Mouse (Mus musculus): ENCODE results near the gene Gm21762. TPM values are rescaled to one million over a fixed set of nuclear protein-coding genes. Genes with fewer than 3 reads are reported as not detected.
"Not testable (repeated sequence)": the region's sequence is repeated elsewhere in the genome, so short reads cannot be mapped to it uniquely, and the experiment has no call there.

Gene Gm21762
- 5.0 and 7.0 TPM in 2 replicates for polyA plus RNA-seq (2012; rRNA removed)

DNA sequence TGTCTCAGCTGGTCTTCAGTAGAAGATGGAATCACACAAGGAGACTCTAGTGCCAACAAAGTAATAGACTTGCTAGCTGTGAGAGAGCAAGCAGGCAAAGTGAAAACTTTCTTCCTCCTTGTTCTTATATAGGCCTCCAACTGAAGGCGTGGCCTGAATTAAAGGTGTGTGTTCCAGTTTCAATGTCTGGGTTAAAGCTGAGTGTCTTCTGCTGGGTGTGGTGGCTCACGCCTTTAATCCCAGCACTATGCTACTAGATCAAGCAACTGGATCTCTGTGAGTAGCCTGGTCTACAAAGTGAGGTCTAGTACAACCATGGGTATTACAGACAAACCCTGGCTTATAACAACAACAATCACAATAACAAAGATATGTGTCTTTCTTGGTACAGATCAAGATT is at the start of gene Gm21762:
Gene Gm21762 (minus strand): TSS at position 101 of the 400 bp plus-strand sequence.
- H3K27me3 ChIP-seq (ENCODE audit: control insufficient read depth, insufficient read depth, low read length); H3K36me3 ChIP-seq (ENCODE audit: control insufficient read depth, insufficient read depth, low read length); H3K4me1 ChIP-seq (ENCODE audit: control insufficient read depth, insufficient read depth, insufficient read length); H3K4me3 ChIP-seq (ENCODE audit: extremely low read depth, insufficient read depth, insufficient read length); DNase-seq (ENCODE audit: low read depth in 1 of 2, low spot score in 2 of 2); H3K27ac ChIP-seq (ENCODE audit: insufficient read depth, low read length): not testable (repeated sequence)
- no CpG with 5 or more reads among the region's 2 CpGs for whole genome bisulfite sequencing

DNA sequence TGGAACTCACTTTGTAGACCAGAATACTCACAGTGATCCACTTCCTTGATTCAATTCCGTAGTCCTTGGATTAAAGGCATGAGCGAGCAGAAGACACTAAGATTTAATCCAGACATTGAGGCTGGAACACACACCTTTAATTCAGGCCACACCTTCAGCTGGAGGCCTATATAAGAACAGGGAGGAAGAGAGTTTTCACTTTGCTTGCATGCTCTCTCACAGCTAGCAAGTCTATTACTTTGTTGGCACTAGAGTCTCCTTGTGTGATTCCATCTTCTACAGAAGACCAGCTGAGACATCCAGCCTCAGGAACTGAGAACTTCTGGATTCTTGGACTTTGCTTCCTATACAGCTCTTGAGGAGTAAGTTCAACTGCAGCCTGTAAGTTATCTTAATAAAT is 47.1 kb upstream of the Gm21762 start, which contains the start of gene AF067061:
Gene AF067061 (plus strand): TSS at position 245 of the 400 bp plus-strand sequence.
- not testable (repeated sequence) for H3K4me1 ChIP-seq (ENCODE audit: control insufficient read depth, insufficient read depth, insufficient read length); H3K36me3 ChIP-seq (ENCODE audit: control insufficient read depth, insufficient read depth, low read length); DNase-seq (ENCODE audit: low read depth in 1 of 2, low spot score in 2 of 2); H3K27me3 ChIP-seq (ENCODE audit: control insufficient read depth, insufficient read depth, low read length); H3K4me3 ChIP-seq (ENCODE audit: extremely low read depth, insufficient read depth, insufficient read length); H3K27ac ChIP-seq (ENCODE audit: insufficient read depth, low read length)
- 86% methylated on average over 2 of the region's 2 CpGs for WGBS

DNA sequence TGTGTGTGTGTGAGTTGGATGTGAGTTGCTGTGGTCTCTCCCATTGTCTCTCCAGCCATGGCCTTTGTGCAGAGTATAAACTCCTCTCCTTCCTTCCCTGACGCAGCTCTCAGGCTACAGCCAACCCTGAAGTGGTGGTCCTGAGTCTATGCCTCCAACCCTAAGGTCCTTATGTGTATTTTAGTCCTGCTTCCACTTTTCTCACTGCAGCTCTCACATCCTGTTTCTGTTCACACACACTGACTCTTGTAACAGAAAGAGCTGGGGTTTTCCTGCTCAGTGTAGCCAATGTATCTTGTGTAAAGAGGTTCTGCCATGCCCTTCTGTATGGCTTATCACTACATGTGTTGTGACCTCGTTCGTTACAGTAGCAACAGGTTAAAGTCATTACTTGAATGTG is 44.0 kb upstream of the Gm21762 start:
- DNase-seq (ENCODE audit: low read depth in 1 of 2, low spot score in 2 of 2) = peak in 1 of 2 experiments; percentile 7
- H3K27me3 ChIP-seq (ENCODE audit: control insufficient read depth, insufficient read depth, low read length); H3K36me3 ChIP-seq (ENCODE audit: control insufficient read depth, insufficient read depth, low read length); H3K4me1 ChIP-seq (ENCODE audit: control insufficient read depth, insufficient read depth, insufficient read length): not testable (repeated sequence)
- 13% methylated on average over 3 of the region's 3 CpGs for WGBS
- H3K27ac ChIP-seq (ENCODE audit: insufficient read depth, low read length) = peak overlapping the region; percentile 93
- 0 out of 2 replicates have a peak overlapping the region, but pooled peaks have one; percentile 13 for H3K4me3 ChIP-seq (ENCODE audit: extremely low read depth, insufficient read depth, insufficient read length)

DNA sequence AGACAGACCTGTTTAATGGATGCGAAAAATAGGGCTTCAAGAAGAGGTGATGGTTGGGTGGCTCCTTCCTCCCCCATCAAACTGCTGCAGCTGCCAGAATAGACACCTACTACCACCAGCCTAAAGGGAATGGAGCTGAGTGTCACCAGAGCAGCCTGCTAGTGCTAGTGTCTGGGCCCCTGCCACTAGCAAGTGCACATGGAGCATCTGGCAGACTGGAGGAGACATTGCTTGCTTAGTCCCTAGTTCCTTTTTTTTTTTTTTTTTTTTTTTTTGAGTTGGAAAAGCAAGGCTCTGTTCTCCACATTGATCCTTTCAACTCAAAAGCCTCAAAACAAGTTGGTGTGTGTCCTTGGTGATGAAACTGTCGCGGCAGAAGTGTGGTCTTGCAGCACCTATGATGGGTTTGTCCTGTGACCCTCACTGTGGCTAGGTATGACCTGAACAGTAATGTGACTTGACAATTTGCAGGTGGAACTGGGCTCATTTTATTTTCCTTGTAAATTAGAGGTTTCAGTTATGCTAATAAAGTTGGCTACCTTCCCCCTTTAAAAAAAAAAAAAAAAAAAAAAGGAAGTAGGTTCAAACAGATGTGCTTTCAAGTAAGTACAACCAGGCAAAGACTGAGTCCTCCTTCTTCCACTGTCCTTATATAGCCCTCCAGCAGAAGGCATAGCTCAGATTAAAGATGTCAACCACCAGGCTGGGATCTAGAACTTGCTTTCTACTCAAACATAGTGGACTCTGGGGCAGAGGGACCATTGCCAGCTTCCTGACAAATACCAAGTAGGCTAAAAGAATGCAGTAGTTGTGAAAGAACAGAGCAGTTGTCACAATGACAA is 43.3 kb upstream of the Gm21762 start:
- not testable (repeated sequence) for H3K27me3 ChIP-seq (ENCODE audit: control insufficient read depth, insufficient read depth, low read length); H3K4me1 ChIP-seq (ENCODE audit: control insufficient read depth, insufficient read depth, insufficient read length); H3K36me3 ChIP-seq (ENCODE audit: control insufficient read depth, insufficient read depth, low read length); H3K4me3 ChIP-seq (ENCODE audit: extremely low read depth, insufficient read depth, insufficient read length)
- WGBS = 17% methylated on average over 3 of the region's 3 CpGs
- H3K27ac ChIP-seq (ENCODE audit: insufficient read depth, low read length) = peak overlapping the region; percentile 93
- DNase-seq (ENCODE audit: low read depth in 1 of 2, low spot score in 2 of 2) = peak in 1 of 2 experiments; percentile 40

DNA sequence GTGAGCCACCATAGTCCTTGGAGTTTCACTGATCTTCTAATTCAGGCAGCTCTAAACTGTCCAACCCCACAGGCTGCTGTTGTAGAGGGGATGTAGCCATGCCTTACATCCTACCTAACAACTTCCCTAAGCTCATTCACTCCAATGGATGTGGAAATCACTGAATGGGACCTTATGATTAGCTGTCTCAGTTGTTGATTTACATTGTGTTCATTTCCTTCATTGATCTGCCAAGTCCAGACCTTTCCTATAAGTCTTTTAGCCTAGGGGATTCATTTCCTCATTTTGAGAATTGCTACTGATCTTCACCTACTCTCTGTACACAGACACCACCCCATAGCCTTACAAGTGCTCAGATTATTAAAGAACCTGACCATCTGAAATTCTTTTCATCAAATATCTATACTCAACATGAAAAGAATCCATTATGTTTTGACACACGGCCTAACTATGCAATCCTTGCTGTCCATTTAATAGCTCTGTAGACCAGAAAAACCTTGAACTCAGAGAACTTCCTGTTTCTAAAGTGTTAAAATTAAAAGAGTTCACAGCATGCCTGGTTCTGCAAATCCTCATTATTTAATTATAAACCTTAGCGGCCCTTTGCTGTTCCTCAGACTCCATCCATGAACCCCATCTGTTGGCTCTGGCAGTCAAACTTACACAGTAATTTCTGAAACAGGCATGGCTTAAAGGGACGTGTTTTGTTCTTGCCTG is 35.6 kb upstream of the Gm21762 start:
- not testable (repeated sequence) for H3K4me1 ChIP-seq (ENCODE audit: control insufficient read depth, insufficient read depth, insufficient read length); H3K36me3 ChIP-seq (ENCODE audit: control insufficient read depth, insufficient read depth, low read length); H3K27me3 ChIP-seq (ENCODE audit: control insufficient read depth, insufficient read depth, low read length); H3K27ac ChIP-seq (ENCODE audit: insufficient read depth, low read length); DNase-seq (ENCODE audit: low read depth in 1 of 2, low spot score in 2 of 2); H3K4me3 ChIP-seq (ENCODE audit: extremely low read depth, insufficient read depth, insufficient read length)
- WGBS = 54% methylated on average over 2 of the region's 3 CpGs

DNA sequence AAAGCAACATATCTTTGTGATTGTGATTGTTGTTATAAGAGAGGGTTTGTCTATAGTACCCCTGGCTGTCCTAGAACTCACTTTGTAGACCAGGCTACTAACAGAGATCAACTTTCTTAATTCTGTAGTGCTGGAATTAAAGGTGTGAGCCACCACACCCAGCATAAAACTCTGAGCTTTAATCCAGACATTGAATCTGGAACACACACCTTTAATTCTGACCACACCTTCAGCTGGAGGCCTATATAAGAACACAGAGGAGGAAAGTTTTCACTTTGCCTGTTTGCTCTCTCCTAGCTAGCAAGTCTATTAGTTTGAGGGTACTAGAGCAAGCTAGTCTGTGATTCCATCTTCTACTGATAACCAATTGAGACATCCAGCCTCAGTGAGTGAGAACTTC is 23.1 kb upstream of the Gm21762 start, which contains the start of gene Gm21731:
Gene Gm21731 (plus strand): TSS at position 301 of the 400 bp plus-strand sequence.
- H3K36me3 ChIP-seq (ENCODE audit: control insufficient read depth, insufficient read depth, low read length); H3K4me3 ChIP-seq (ENCODE audit: extremely low read depth, insufficient read depth, insufficient read length); H3K27me3 ChIP-seq (ENCODE audit: control insufficient read depth, insufficient read depth, low read length); H3K27ac ChIP-seq (ENCODE audit: insufficient read depth, low read length); DNase-seq (ENCODE audit: low read depth in 1 of 2, low spot score in 2 of 2); H3K4me1 ChIP-seq (ENCODE audit: control insufficient read depth, insufficient read depth, insufficient read length): not testable (repeated sequence)

DNA sequence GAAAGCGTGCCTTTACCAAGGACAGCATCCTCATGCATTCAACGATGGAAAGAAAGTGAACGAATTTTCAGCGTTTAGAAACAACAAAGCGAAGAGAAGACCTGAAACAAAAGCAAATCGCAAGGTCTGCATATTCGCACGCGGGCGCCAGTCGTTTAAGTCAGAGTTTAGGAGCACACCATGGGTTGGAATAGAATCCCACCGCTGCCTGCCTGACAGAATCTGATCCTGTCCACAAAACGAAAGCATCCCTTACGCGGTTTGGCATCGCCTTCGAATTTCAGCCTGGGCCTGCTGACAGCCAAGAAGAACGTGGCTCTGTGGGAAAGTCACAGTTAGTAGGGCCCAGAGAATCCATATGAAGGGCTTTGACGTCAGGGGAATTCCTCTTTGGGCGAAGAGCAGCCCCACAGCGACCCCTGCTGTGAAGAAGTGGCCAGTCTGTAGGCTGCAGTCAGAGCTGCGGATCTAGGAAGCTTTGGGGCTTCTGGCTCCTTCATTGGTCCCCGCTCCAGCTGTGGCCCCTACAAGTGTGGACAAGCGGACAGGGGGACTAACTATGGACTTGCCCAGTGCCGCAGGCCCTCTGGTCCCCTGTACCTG is 16.8 kb upstream of the Gm21762 start:
- not testable (repeated sequence) for H3K27ac ChIP-seq (ENCODE audit: insufficient read depth, low read length); DNase-seq (ENCODE audit: low read depth in 1 of 2, low spot score in 2 of 2); H3K4me1 ChIP-seq (ENCODE audit: control insufficient read depth, insufficient read depth, insufficient read length); H3K27me3 ChIP-seq (ENCODE audit: control insufficient read depth, insufficient read depth, low read length); H3K36me3 ChIP-seq (ENCODE audit: control insufficient read depth, insufficient read depth, low read length); H3K4me3 ChIP-seq (ENCODE audit: extremely low read depth, insufficient read depth, insufficient read length)
- WGBS = 69% methylated on average over 13 of the region's 25 CpGs

DNA sequence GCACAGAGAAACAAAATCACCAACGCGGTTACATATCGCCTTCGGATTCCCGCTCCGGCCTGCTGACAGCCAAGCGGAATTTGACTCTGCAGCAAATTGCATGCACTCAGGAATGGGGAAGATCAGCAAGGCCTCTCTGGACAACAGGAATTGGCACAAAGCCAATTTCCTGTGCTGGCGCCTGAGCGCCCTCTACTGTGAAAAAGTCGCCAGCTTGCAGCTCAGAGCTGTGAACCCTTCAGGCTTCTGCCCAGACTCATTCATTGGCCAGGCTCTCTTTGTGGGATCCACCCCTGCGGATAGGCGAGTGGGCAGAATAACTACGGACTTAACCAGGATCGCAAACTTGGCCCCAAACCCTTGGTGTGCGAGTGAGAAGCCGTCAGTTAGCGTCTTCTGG is 16.1 kb upstream of the Gm21762 start:
- not testable (repeated sequence) for H3K4me1 ChIP-seq (ENCODE audit: control insufficient read depth, insufficient read depth, insufficient read length); DNase-seq (ENCODE audit: low read depth in 1 of 2, low spot score in 2 of 2)
- WGBS = 96% methylated on average over 17 of the region's 17 CpGs

DNA sequence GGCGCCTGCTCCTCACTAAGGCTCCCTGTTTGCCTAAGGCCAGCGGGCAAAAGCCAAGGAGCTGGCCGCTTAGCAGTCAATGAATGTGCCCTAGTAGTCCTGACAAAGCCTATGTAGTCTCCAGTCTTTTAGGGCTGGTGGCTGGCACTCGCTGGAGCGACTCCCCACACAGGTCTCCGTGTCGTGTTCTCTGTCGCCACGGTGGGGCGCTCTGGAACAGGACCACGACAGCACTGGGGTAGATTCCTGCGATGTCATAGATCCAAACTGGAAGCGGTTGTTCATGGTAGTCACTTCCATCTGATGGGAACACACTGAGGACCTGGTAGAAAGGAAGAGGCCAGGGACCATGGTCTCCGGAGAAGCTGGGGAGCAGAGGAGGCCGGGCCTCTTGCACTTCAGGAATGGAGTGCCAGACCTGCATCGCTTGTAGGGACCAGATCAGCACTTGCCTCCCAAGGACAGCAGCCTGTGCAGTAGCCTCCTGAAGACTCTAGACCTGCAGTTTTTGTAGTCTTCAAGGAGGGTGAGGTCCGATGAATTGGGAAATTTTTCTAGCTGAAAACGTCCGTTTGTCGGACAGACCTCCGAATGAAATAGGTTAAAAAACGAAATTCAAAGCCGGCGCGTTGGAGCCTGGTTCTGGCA is 7.4 kb upstream of the Gm21762 start:
- not testable (repeated sequence) for H3K27ac ChIP-seq (ENCODE audit: insufficient read depth, low read length); H3K27me3 ChIP-seq (ENCODE audit: control insufficient read depth, insufficient read depth, low read length); H3K4me3 ChIP-seq (ENCODE audit: extremely low read depth, insufficient read depth, insufficient read length); DNase-seq (ENCODE audit: low read depth in 1 of 2, low spot score in 2 of 2); H3K36me3 ChIP-seq (ENCODE audit: control insufficient read depth, insufficient read depth, low read length); H3K4me1 ChIP-seq (ENCODE audit: control insufficient read depth, insufficient read depth, insufficient read length)
- WGBS = 96% methylated on average over 16 of the region's 25 CpGs

More for the DNA sequence above, 16.1 kb upstream of the Gm21762 start:
- H3K36me3 ChIP-seq (ENCODE audit: control insufficient read depth, insufficient read depth, low read length); H3K27me3 ChIP-seq (ENCODE audit: control insufficient read depth, insufficient read depth, low read length); H3K4me3 ChIP-seq (ENCODE audit: extremely low read depth, insufficient read depth, insufficient read length); H3K27ac ChIP-seq (ENCODE audit: insufficient read depth, low read length): not testable (repeated sequence)

DNA sequence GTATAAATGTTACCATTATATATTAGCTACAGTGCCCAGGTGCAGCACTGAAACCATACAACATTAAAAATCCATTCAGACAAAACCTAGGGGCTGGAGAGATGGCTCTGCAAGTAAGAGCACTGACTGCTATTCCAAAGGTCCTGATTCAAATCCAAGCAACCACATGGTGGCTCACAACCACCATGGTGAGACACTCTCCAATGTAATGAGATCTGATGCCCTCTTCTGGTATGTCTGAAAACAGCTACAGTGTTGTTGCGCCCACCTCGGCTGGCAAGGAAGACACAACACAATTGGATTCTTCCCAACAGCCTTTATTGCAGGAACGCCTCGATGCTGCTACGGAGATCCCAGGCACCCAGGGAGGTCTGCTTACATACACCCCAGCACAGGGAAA is 5.2 kb upstream of the Gm21762 start:
- H3K27me3 ChIP-seq (ENCODE audit: control insufficient read depth, insufficient read depth, low read length); H3K27ac ChIP-seq (ENCODE audit: insufficient read depth, low read length); H3K36me3 ChIP-seq (ENCODE audit: control insufficient read depth, insufficient read depth, low read length); H3K4me3 ChIP-seq (ENCODE audit: extremely low read depth, insufficient read depth, insufficient read length); H3K4me1 ChIP-seq (ENCODE audit: control insufficient read depth, insufficient read depth, insufficient read length): not testable (repeated sequence)
- DNase-seq (ENCODE audit: low read depth in 1 of 2, low spot score in 2 of 2) = peak in 1 of 2 experiments; percentile 3
- WGBS = 87% methylated on average over 5 of the region's 5 CpGs
